Mouse (Mus musculus) MEL (cell line): ENCODE measurements around the gene Lpgat1. TPM values are rescaled to one million over a fixed set of nuclear protein-coding genes. Genes with fewer than 3 reads are reported as not detected.

Experiments used
- DNase-seq: peaks from one replicate; pipeline ENCODE4 v3.0.0; 2011; ENCODE audit warnings: low read depth, low spot score
- H3K27ac ChIP-seq: 2 replicates; pipeline ENCODE4 v1.5.1; 2012; ENCODE audit warnings: low read depth, mild to moderate bottlenecking, control low read depth, low read length, moderate library complexity; ENCODE audit not compliant: control insufficient read depth
- H3K27me3 ChIP-seq, 2 experiments: fragments of 150-350 bp in 1 of 2; sonication (generic) in 1 of 2; 2 replicates each; pipeline ENCODE4 v1.6.1; 2012; ENCODE audit warnings: low read length in 2 of 2, mild to moderate bottlenecking in 2 of 2, improper control_type of control experiment in 1 of 2, moderate library complexity in 1 of 2; ENCODE audit not compliant: insufficient read depth in 2 of 2, control insufficient read depth in 1 of 2
- H3K36me3 ChIP-seq, 2 experiments: 2 replicates each; pipeline ENCODE4 v1.6.1; 2012 to 2014; ENCODE audit warnings: low read length in 2 of 2, improper control_type of control experiment in 1 of 2, inconsistent platforms in 1 of 2, mild to moderate bottlenecking in 1 of 2; ENCODE audit not compliant: insufficient read depth in 2 of 2, control insufficient read depth in 1 of 2
- H3K4me1 ChIP-seq, 2 experiments: fragments of 150-350 bp in 1 of 2; sonication (generic) in 1 of 2; 2 replicates each; pipeline ENCODE4 v1.6.1; 2012; ENCODE audit warnings: low read length in 2 of 2, improper control_type of control experiment in 1 of 2, mild to moderate bottlenecking in 1 of 2; ENCODE audit not compliant: insufficient read depth in 2 of 2, control insufficient read depth in 1 of 2
- H3K4me3 ChIP-seq, 2 experiments: fragments of 150-350 bp in 1 of 2; sonication (generic) in 1 of 2; 2 replicates each; pipeline ENCODE4 v1.5.1; 2012; ENCODE audit warnings: low read depth in 2 of 2, low read length in 2 of 2, mild to moderate bottlenecking in 2 of 2, moderate library complexity in 2 of 2, control low read depth in 1 of 2, improper control_type of control experiment in 1 of 2; ENCODE audit not compliant: control insufficient read depth in 1 of 2, insufficient read depth in 1 of 2
- H3K79me2 ChIP-seq: 2 replicates; pipeline ENCODE4 v1.6.1; 2012; ENCODE audit warnings: mild to moderate bottlenecking, low read length, moderate library complexity; ENCODE audit not compliant: control insufficient read depth, poor library complexity, insufficient read depth
- H3K9ac ChIP-seq: 2 replicates; pipeline ENCODE4 v1.6.1; 2012; ENCODE audit warnings: low read depth, mild to moderate bottlenecking, control low read depth, low read length, moderate library complexity; ENCODE audit not compliant: control insufficient read depth, poor library complexity, severe bottlenecking
- H3K9me3 ChIP-seq: fragments of 150-350 bp; sonication (generic); replicated peaks from 2 replicates; pipeline ENCODE4 v1.6.1; 2012; ENCODE audit warnings: mild to moderate bottlenecking, low read length, improper control_type of control experiment, moderate library complexity; ENCODE audit not compliant: insufficient read depth
- BHLHE40 ChIP-seq: IDR thresholded peaks from 2 replicates; pipeline ENCODE4 v1.6.1; 2012; ENCODE audit warnings: low read depth, mild to moderate bottlenecking, inconsistent platforms, low read length, improper control_type of control experiment, borderline replicate concordance
- CHD1 ChIP-seq: IDR thresholded peaks from 2 replicates; pipeline ENCODE4 v1.6.1; 2012; ENCODE audit warnings: low read depth, mild to moderate bottlenecking, inconsistent platforms, low read length, improper control_type of control experiment
- CHD2 ChIP-seq: IDR thresholded peaks from 2 replicates; pipeline ENCODE4 v1.6.1; 2011; ENCODE audit warnings: low read length, improper control_type of control experiment
- CTCF ChIP-seq, 3 experiments: IDR thresholded peaks in 2 of 3; conservative IDR thresholded peaks in 1 of 3; 2 replicates each; pipeline ENCODE4 v1.5.1; 2011 to 2012; ENCODE audit warnings: low read length in 3 of 3, low read depth in 2 of 3, mild to moderate bottlenecking in 2 of 3, improper control_type of control experiment in 1 of 3, inconsistent platforms in 1 of 3, mixed read lengths in 1 of 3, moderate library complexity in 1 of 3; ENCODE audit not compliant: control insufficient read depth in 1 of 3, insufficient read depth in 1 of 3, poor library complexity in 1 of 3, severe bottlenecking in 1 of 3
- E2F4 ChIP-seq: IDR thresholded peaks from 2 replicates; pipeline ENCODE4 v1.6.1; 2011; ENCODE audit warnings: low read depth, low read length, improper control_type of control experiment, borderline replicate concordance
- ELF1 ChIP-seq: IDR thresholded peaks from 2 replicates; pipeline ENCODE4 v1.6.1; 2014; ENCODE audit warnings: low read depth, mild to moderate bottlenecking, inconsistent platforms, low read length, improper control_type of control experiment, moderate library complexity
- ETS1 ChIP-seq: IDR thresholded peaks from 2 replicates; pipeline ENCODE4 v1.6.1; 2012; ENCODE audit warnings: low read depth, mild to moderate bottlenecking, inconsistent platforms, low read length, improper control_type of control experiment, moderate library complexity
- GABPA ChIP-seq: IDR thresholded peaks from 2 replicates; pipeline ENCODE4 v1.6.1; 2012; ENCODE audit warnings: low read depth, mild to moderate bottlenecking, inconsistent platforms, low read length, improper control_type of control experiment, moderate library complexity
- HCFC1 ChIP-seq: IDR thresholded peaks from 2 replicates; pipeline ENCODE4 v1.6.1; 2012; ENCODE audit warnings: low read depth, mild to moderate bottlenecking, inconsistent platforms, low read length, improper control_type of control experiment, moderate library complexity
- JUND ChIP-seq: IDR thresholded peaks from 2 replicates; pipeline ENCODE4 v1.6.1; 2011; ENCODE audit warnings: low read depth, mild to moderate bottlenecking, improper control_type of control experiment, low read length
- KAT2A ChIP-seq: conservative IDR thresholded peaks from 2 replicates; pipeline ENCODE4 v1.6.1; 2012; ENCODE audit warnings: low read depth, low read length, improper control_type of control experiment, inconsistent platforms
- MAFK ChIP-seq: IDR thresholded peaks from 2 replicates; pipeline ENCODE4 v1.6.1; 2011; ENCODE audit warnings: low read depth, mild to moderate bottlenecking, low read length, improper control_type of control experiment, borderline replicate concordance
- MAX ChIP-seq: IDR thresholded peaks from 2 replicates; pipeline ENCODE4 v1.6.1; 2011; ENCODE audit warnings: low read length, improper control_type of control experiment
- MEF2A ChIP-seq: IDR thresholded peaks from 2 replicates; pipeline ENCODE4 v1.6.1; 2014; ENCODE audit warnings: low read depth, mild to moderate bottlenecking, inconsistent platforms, low read length, improper control_type of control experiment; ENCODE audit not compliant: poor library complexity, insufficient replicate concordance, severe bottlenecking; ENCODE audit errors: extremely low read depth
- MXI1 ChIP-seq: IDR thresholded peaks from 2 replicates; pipeline ENCODE4 v1.6.1; 2011; ENCODE audit warnings: mild to moderate bottlenecking, low read depth, low read length, improper control_type of control experiment
- MYB ChIP-seq: IDR thresholded peaks from 2 replicates; pipeline ENCODE4 v1.6.1; 2011; ENCODE audit warnings: mild to moderate bottlenecking, low read depth, low read length, improper control_type of control experiment
- MYC ChIP-seq: IDR thresholded peaks from 2 replicates; pipeline ENCODE4 v1.6.1; 2011; ENCODE audit warnings: low read depth, mild to moderate bottlenecking, low read length, improper control_type of control experiment, moderate library complexity
- NELFE ChIP-seq: IDR thresholded peaks from 2 replicates; pipeline ENCODE4 v1.6.1; 2011; ENCODE audit warnings: low read depth, low read length, improper control_type of control experiment
- NRF1 ChIP-seq: IDR thresholded peaks from 2 replicates; pipeline ENCODE4 v1.6.1; 2014; ENCODE audit warnings: low read depth, mild to moderate bottlenecking, inconsistent platforms, low read length, improper control_type of control experiment, moderate library complexity; ENCODE audit not compliant: poor library complexity, insufficient read depth, severe bottlenecking
- POLR2A ChIP-seq, 2 experiments: IDR thresholded peaks; 2 replicates each; pipeline ENCODE4 v1.6.1; 2011 to 2012; ENCODE audit warnings: low read length in 2 of 2, mild to moderate bottlenecking in 2 of 2, control low read depth in 1 of 2, improper control_type of control experiment in 1 of 2, low read depth in 1 of 2, moderate library complexity in 1 of 2; ENCODE audit not compliant: control insufficient read depth in 1 of 2, insufficient read depth in 1 of 2, poor library complexity in 1 of 2
- POLR2AphosphoS2 ChIP-seq: IDR thresholded peaks from 2 replicates; pipeline ENCODE4 v1.6.1; 2011; ENCODE audit warnings: low read length, improper control_type of control experiment
- POLR2AphosphoS5 ChIP-seq: IDR thresholded peaks from 2 replicates; pipeline ENCODE4 v1.6.1; 2012; ENCODE audit warnings: low read depth, borderline replicate concordance, mild to moderate bottlenecking, inconsistent platforms, low read length, moderate library complexity, mixed read lengths
- RAD21 ChIP-seq: IDR thresholded peaks from 2 replicates; pipeline ENCODE4 v1.6.1; 2011; ENCODE audit warnings: mild to moderate bottlenecking, low read depth, low read length, improper control_type of control experiment
- RCOR1 ChIP-seq: IDR thresholded peaks from 2 replicates; pipeline ENCODE4 v1.6.1; 2012; ENCODE audit warnings: low read depth, mild to moderate bottlenecking, inconsistent platforms, low read length, improper control_type of control experiment
- SIN3A ChIP-seq: IDR thresholded peaks from 2 replicates; pipeline ENCODE4 v1.6.1; 2012; ENCODE audit warnings: low read length, improper control_type of control experiment, inconsistent platforms
- SMC3 ChIP-seq: IDR thresholded peaks from 2 replicates; pipeline ENCODE4 v1.6.1; 2011; ENCODE audit warnings: low read depth, low read length, improper control_type of control experiment
- TAL1 ChIP-seq: IDR thresholded peaks from 2 replicates; pipeline ENCODE4 v1.6.1; 2012; ENCODE audit warnings: mild to moderate bottlenecking, inconsistent platforms, low read length, moderate library complexity, mixed read lengths
- TBP ChIP-seq: IDR thresholded peaks from 2 replicates; pipeline ENCODE4 v1.8.0; 2011; ENCODE audit warnings: low read depth, low read length, improper control_type of control experiment
- TCF12 ChIP-seq: IDR thresholded peaks from 2 replicates; pipeline ENCODE4 v1.6.1; 2014; ENCODE audit warnings: low read depth, mild to moderate bottlenecking, inconsistent platforms, low read length, improper control_type of control experiment, moderate library complexity
- USF1 ChIP-seq: IDR thresholded peaks from 2 replicates; pipeline ENCODE4 v1.6.1; 2014; ENCODE audit warnings: low read depth, mild to moderate bottlenecking, inconsistent platforms, low read length, improper control_type of control experiment, moderate library complexity
- USF2 ChIP-seq, 2 experiments: IDR thresholded peaks; 2 replicates each; pipeline ENCODE4 v1.6.1; 2011 to 2012; ENCODE audit warnings: improper control_type of control experiment in 2 of 2, low read length in 2 of 2, borderline replicate concordance in 1 of 2, inconsistent platforms in 1 of 2, low read depth in 1 of 2, mild to moderate bottlenecking in 1 of 2; ENCODE audit not compliant: insufficient read depth in 1 of 2
- ZC3H11A ChIP-seq: IDR thresholded peaks from 2 replicates; pipeline ENCODE4 v1.6.1; 2012; ENCODE audit warnings: low read depth, mild to moderate bottlenecking, inconsistent platforms, low read length, improper control_type of control experiment
- ZKSCAN1 ChIP-seq: IDR thresholded peaks from 2 replicates; pipeline ENCODE4 v1.6.1; 2012; ENCODE audit warnings: low read depth, mild to moderate bottlenecking, inconsistent platforms, low read length, improper control_type of control experiment, moderate library complexity
- polyA plus RNA-seq, 2 experiments: library from polyadenylated mRNA; stranded (reverse) in 1 of 2; unstranded in 1 of 2; fragments of >175 nt in 1 of 2; fragments of >200 nt in 1 of 2; gene quantifications; 2 replicates each; pipeline versions ENCODE4 v1.2.1 to v1.2.4; 2012; ENCODE audit warnings: low replicate concordance in 2 of 2, low read depth in 1 of 2; ENCODE audit not compliant: insufficient read length in 2 of 2, insufficient read depth in 1 of 2, missing spikeins in 1 of 2
- total RNA-seq: library from RNA; depleted of rRNA; stranded (reverse); fragments of 300-350 nt; gene quantifications from 2 replicates; pipeline ENCODE4 v1.2.3, GENCODE M21; 2012

The Lpgat1 gene
- total and polyA plus RNA-seq, 3 experiments, result not detected

GRCm38 (mm10) chr1:191821326-191822091 is 103.9 kb downstream of the Lpgat1 start, which contains the start of gene Nek2 (continued):
- peak; percentile 46 to 75; a peak in 3 of 4 replicates for TF ChIP-seq USF2 (IDR thresholded peaks at IDR 0.05; ENCODE audit: borderline replicate concordance in 1 of 2, insufficient read depth in 1 of 2, low read depth in 1 of 2, low read length in 2 of 2)
- TF ChIP-seq RCOR1, result no peak
- TF ChIP-seq CTCF (IDR thresholded peaks at IDR 0.05 in 2 of 3, conservative IDR thresholded peaks at IDR 0.05 in 1 of 3; ENCODE audit: control insufficient read depth in 1 of 3, insufficient read depth in 1 of 3, low read depth in 2 of 3, low read length in 3 of 3, poor library complexity in 1 of 3, severe bottlenecking in 1 of 3), result no peak
- peak; percentile 70; the same call in 1 of the 2 replicates for TF ChIP-seq ELF1
- no peak for TF ChIP-seq CHD2
- 0 out of 2 replicates have a peak, but pooled peaks have one; percentile 33 for TF ChIP-seq TBP
- no peak; the same call in 1 of the 2 replicates for TF ChIP-seq KAT2A
- peak; percentile 87 to 88 for TF ChIP-seq POLR2A (IDR thresholded peaks at IDR 0.05; ENCODE audit: control insufficient read depth in 1 of 2, insufficient read depth in 1 of 2, low read depth in 1 of 2, low read length in 2 of 2, poor library complexity in 1 of 2)
- no peak for TF ChIP-seq MEF2A
- TF ChIP-seq USF1, result peak; percentile 95
- no peak; the same call in 1 of the 2 replicates for TF ChIP-seq TCF12
- no peak for TF ChIP-seq SMC3

DNA sequence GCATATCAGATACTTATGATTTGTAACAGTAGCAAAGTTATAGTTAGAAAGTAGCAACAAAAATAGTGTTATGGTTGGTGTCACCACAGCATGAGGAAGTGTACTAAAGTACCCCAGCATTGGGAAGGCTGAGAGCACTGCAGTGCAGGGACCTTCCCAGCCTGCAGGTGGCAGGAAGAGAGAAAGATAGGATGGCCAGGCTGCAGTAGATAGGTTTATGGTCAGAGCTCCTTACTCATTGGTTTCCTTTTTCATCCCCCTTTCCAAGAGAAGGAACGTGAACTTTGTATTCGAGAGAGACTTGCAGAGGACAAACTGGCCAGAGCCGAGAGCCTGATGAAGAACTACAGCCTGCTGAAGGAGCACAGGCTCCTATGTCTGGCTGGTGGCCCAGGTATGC is 111.5 kb downstream of the Lpgat1 start:
- Histone ChIP-seq H3K36me3 (peaks cover 0 to 7% of the 10 kb centered on the region in 2 experiments; a peak in 2 of 4 replicates), H3K27ac (no peak overlapping the region), H3K9ac (no peak overlapping the region), H3K27me3 (no peaks in the 10 kb centered on the region), H3K4me1 (no peaks in the 10 kb centered on the region), H3K4me3 (no peak overlapping the region), H3K9me3 (no peaks in the 10 kb centered on the region), H3K79me2 (no peaks in the 10 kb centered on the region)
- peak; percentile 54 for DNase-seq
- no peak for TF ChIP-seq MYB
- no peak for TF ChIP-seq NELFE
- TF ChIP-seq TCF12, result no peak
- peak; percentile 38 to 58 (median 40) for TF ChIP-seq CTCF (IDR thresholded peaks at IDR 0.05 in 2 of 3, conservative IDR thresholded peaks at IDR 0.05 in 1 of 3; ENCODE audit: control insufficient read depth in 1 of 3, insufficient read depth in 1 of 3, low read depth in 2 of 3, low read length in 3 of 3, poor library complexity in 1 of 3, severe bottlenecking in 1 of 3)
- TF ChIP-seq POLR2AphosphoS2, result no peak
- TF ChIP-seq SIN3A, result no peak
- TF ChIP-seq MYC, result no peak
- TF ChIP-seq BHLHE40, result no peak
- TF ChIP-seq ZKSCAN1, result no peak
- TF ChIP-seq MAX, result no peak
- peak; percentile 36 for TF ChIP-seq RAD21
- TF ChIP-seq MEF2A, result no peak
- no peak for TF ChIP-seq HCFC1
- TF ChIP-seq TAL1, result no peak
- no peak for TF ChIP-seq POLR2A (IDR thresholded peaks at IDR 0.05; ENCODE audit: control insufficient read depth in 1 of 2, insufficient read depth in 1 of 2, low read depth in 1 of 2, low read length in 2 of 2, poor library complexity in 1 of 2)
- no peak for TF ChIP-seq JUND
- TF ChIP-seq E2F4, result no peak
- no peak for TF ChIP-seq CHD1
- TF ChIP-seq ZC3H11A, result peak; percentile 23; the same call in 1 of the 2 replicates
- no peak for TF ChIP-seq ETS1
- no peak for TF ChIP-seq NRF1
- TF ChIP-seq MAFK, result no peak
- no peak for TF ChIP-seq GABPA
- TF ChIP-seq MXI1, result no peak
- TF ChIP-seq TBP, result no peak
- TF ChIP-seq POLR2AphosphoS5, result no peak
